Mouse (Mus musculus) bone marrow, adult 2 months (tissue): ENCODE data around the gene Il6st.

Experiments
- CTCF ChIP-seq: fragments of 200-500 bp; IDR thresholded peaks from 2 replicates; pipeline ENCODE4 v1.5.1; 2011; ENCODE audit warnings: low read length, control low read depth; ENCODE audit not compliant: control insufficient read depth, insufficient read depth
- POLR2A ChIP-seq: fragments of 200-500 bp; IDR thresholded peaks from 2 replicates; pipeline ENCODE4 v1.6.1; 2011; ENCODE audit warnings: low read depth, mild to moderate bottlenecking, control low read depth, low read length, borderline replicate concordance; ENCODE audit not compliant: control insufficient read depth

GRCm38 (mm10) chr13:112486236-112486635 lies 22.4 kb downstream of the Il6st start:
- no peak for TF ChIP-seq CTCF
- no peak for TF ChIP-seq POLR2A
